In the genomic region with DNA sequence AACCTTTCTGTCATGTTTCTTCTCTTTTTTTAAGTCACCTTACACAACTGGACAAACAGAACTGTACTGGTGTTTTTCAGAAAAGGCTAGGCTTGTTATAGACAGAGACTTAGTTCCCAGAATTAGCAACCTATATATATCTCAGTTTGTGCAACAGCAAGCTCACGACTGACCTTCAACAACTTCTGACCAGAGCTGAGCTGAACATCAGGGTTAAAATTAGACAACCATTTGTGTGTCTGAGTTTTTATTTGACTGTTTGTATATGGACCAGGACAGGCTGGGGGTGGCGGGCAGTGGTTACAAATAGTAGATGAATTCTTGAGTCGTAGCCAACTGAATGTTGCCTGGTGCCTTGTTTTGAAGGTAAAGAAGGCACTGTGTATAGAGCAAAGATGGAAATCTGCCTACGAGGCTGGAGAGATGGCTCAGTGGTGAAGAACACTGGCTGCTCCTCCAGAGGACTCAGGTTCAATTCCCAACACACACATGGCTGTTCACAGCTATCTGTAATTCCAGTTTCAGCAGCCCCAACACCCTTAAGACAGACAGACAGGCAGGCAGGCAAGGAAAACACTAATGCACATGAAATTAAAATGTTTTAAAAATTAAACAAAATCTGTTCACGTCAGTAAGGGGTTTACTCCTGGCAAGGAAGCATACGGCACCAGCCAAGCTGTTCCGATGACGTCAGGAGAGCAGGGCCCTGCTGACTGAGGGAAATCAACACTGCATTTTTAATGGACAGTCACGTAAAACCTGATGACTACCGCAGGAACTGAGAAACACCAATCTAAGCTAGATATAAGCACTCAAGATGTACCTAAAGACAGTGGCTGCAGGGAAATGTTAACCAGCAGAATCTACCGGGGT, we compare ENCODE assay signal across 12 mouse cellular contexts.
DNase-seq lines count a peak whose midpoint lies in the region; ATAC-seq and TF ChIP-seq lines count a peak whose summit lies in the region.
"Had no signal": no experiment of that assay in that cellular context is flagged by ENCODE, and none has a peak within 500 bp of the region (broad histone marks: within the 10 kb centered on the region; RNA-seq: fewer than 3 reads in every experiment).

No protein-coding gene starts in this region.

- H3K27me3 ChIP-seq in liver, adult 2 months (ENCODE audit: control insufficient read depth, insufficient read depth, low read length) = no peaks in the 10 kb centered on the region
- no peaks in the 10 kb centered on the region for H3K27me3 ChIP-seq in liver, embryonic 11.5 days (replicated peaks; ENCODE audit: control insufficient read depth, insufficient read depth, low read length)
- no peaks in the 10 kb centered on the region for H3K27me3 ChIP-seq in heart, embryonic 16.5 days (ENCODE audit: control insufficient read depth, insufficient read depth, low read length)
- H3K27me3 ChIP-seq: liver, embryonic 13.5 days had no signal

- H3K4me1 ChIP-seq in liver, adult 2 months (ENCODE audit: control insufficient read depth, insufficient read depth, low read length) = peaks cover 20% of the 10 kb centered on the region
- H3K4me1 ChIP-seq in liver, embryonic 11.5 days (replicated peaks; ENCODE audit: control insufficient read depth, insufficient read depth, low read length) = no peaks in the 10 kb centered on the region
- peaks cover 18% of the 10 kb centered on the region for H3K4me1 ChIP-seq in heart, embryonic 16.5 days (ENCODE audit: control insufficient read depth, insufficient read depth, low read length)
- H3K4me1 ChIP-seq: liver, embryonic 13.5 days had no signal

- TF ChIP-seq CTCF in liver, adult 2 months (IDR thresholded peaks at IDR 0.05; ENCODE audit: low read depth, low read length) = no peak

- H3K36me3 ChIP-seq in liver, adult 2 months (ENCODE audit: control insufficient read depth, insufficient read depth, low read length) = no peaks in the 10 kb centered on the region
- no peaks in the 10 kb centered on the region for H3K36me3 ChIP-seq in liver, embryonic 11.5 days (ENCODE audit: control insufficient read depth, insufficient read depth, low read length)
- H3K36me3 ChIP-seq in heart, embryonic 16.5 days (ENCODE audit: control insufficient read depth, insufficient read depth) = no peaks in the 10 kb centered on the region
- H3K36me3 ChIP-seq: hindbrain, embryonic 10.5 days; liver, embryonic 13.5 days had no signal

- H3K27ac ChIP-seq in liver, adult 2 months (replicated peaks; ENCODE audit: insufficient read depth, low read depth, low read length) = no peak overlapping the region
- H3K27ac ChIP-seq in liver, embryonic 11.5 days (ENCODE audit: low read depth, low read length) = no peak overlapping the region
- H3K27ac ChIP-seq in heart, embryonic 16.5 days (ENCODE audit: low read length) = peak overlapping the region; percentile 82
- H3K27ac ChIP-seq: hindbrain, embryonic 10.5 days; liver, embryonic 13.5 days had no signal

- H3K4me3 ChIP-seq in liver, adult 2 months (ENCODE audit: insufficient read depth, low read depth, low read length) = no peak overlapping the region
- no peak overlapping the region for H3K4me3 ChIP-seq in liver, embryonic 11.5 days (ENCODE audit: low read depth, low read length)
- no peak overlapping the region for H3K4me3 ChIP-seq in heart, embryonic 16.5 days (ENCODE audit: low read length)
- H3K4me3 ChIP-seq: erythroblast, embryonic 14.5 days; hindbrain, embryonic 10.5 days; liver, embryonic 13.5 days had no signal

- DNase-seq in liver, adult 2 months (ENCODE audit: extremely low read depth, low read depth, low spot score) = peak; percentile 48
- DNase-seq in liver, embryonic 11.5 days (ENCODE audit: low spot score) = no peak
- DNase-seq in heart, adult 18-20 months = peak; percentile 40 to 59
- no peak for DNase-seq in thymus, postnatal 0 days (ENCODE audit: low spot score)
- no peak for DNase-seq in urinary bladder, adult 18-20 months (ENCODE audit: low spot score in 2 of 2)
- DNase-seq: cerebellum, adult 9-10 months; liver, embryonic 13.5 days; spleen, adult 18-20 months had no signal

- no peak overlapping the region for H3K9ac ChIP-seq in liver, adult 2 months (ENCODE audit: low read depth, low read length)
- no peak overlapping the region for H3K9ac ChIP-seq in liver, embryonic 11.5 days (ENCODE audit: low read depth, low read length)
- no peak overlapping the region for H3K9ac ChIP-seq in heart, embryonic 16.5 days (ENCODE audit: low read length)
- H3K9ac ChIP-seq: liver, embryonic 13.5 days had no signal

- ATAC-seq in liver, embryonic 11.5 days (replicated peaks; ENCODE audit: low FRiP score) = no peak
- ATAC-seq in heart, embryonic 16.5 days (replicated peaks; ENCODE audit: extremely low read depth, insufficient read depth, low FRiP score) = peak; percentile 65
- ATAC-seq in monocyte, adult 5-6 weeks (replicated peaks; ENCODE audit: insufficient number of reproducible peaks, low FRiP score, low TSS enrichment, poor library complexity, severe bottlenecking) = peak; percentile 77

- 24% methylated on average over 11 of the region's 11 CpGs for WGBS in liver, adult 2 months
- 83% methylated on average over 11 of the region's 11 CpGs for WGBS in liver, embryonic 11.5 days
- 47% methylated on average over 11 of the region's 11 CpGs for WGBS in heart, embryonic 16.5 days

- no peaks in the 10 kb centered on the region for H3K9me3 ChIP-seq in liver, embryonic 11.5 days (ENCODE audit: control insufficient read depth, low read length)
- H3K9me3 ChIP-seq in heart, embryonic 16.5 days (replicated peaks; ENCODE audit: control insufficient read depth, low read length) = no peaks in the 10 kb centered on the region
- H3K9me3 ChIP-seq: hindbrain, embryonic 10.5 days; liver, embryonic 13.5 days had no signal

- TF ChIP-seq POLR2A in liver, adult 2 months (IDR thresholded peaks at IDR 0.05; ENCODE audit: extremely low read depth, insufficient read depth, low read length) = no peak

- H3K79me2 ChIP-seq in liver, adult 2 months (ENCODE audit: control insufficient read depth, insufficient read depth, low read length) = peaks cover 26% of the 10 kb centered on the region; the same call in 1 of the 2 replicates

- no peak overlapping the region for H3K4me2 ChIP-seq in liver, embryonic 11.5 days
- H3K4me2 ChIP-seq in heart, embryonic 16.5 days (ENCODE audit: low read depth, low read length) = peak overlapping the region; percentile 20; the same call in 1 of the 2 replicates
- H3K4me2 ChIP-seq: liver, embryonic 13.5 days had no signal

Comparison
In these comparisons a context has a peak if more than half of its experiments do, and no peak if none do; other contexts are left out.
1. DNase-seq: peak in liver, adult 2 months (single experiment) and heart, adult 18-20 months (2 of 2); none in liver, embryonic 11.5 days (single experiment), thymus, postnatal 0 days (single experiment) and urinary bladder, adult 18-20 months (0 of 2).